Mouse (Mus musculus) hindbrain, embryonic 11.5 days (tissue): ENCODE data around the gene Adssl1. TPM values are rescaled to one million over a fixed set of nuclear protein-coding genes. Genes with fewer than 3 reads are reported as not detected.

ENCODE experiments used
- ATAC-seq: fragments of 200-750 bp; cut with Nextera tagmentation; 2 replicates; pipeline ENCODE4 v1.8.0; 2017; ENCODE audit warnings: mild to moderate bottlenecking, moderate TSS enrichment, moderate library complexity; ENCODE audit not compliant: low FRiP score
- DNase-seq: peaks from one replicate; pipeline ENCODE4 v3.0.0-alpha.2; 2015; ENCODE audit warnings: low spot score
- H3K27ac ChIP-seq: fragments of 300-500 bp; sonication (generic); 2 replicates; pipeline ENCODE4 v1.5.1; 2014; ENCODE audit warnings: mild to moderate bottlenecking, low read depth, low read length
- H3K27me3 ChIP-seq: fragments of 300-500 bp; sonication (generic); 2 replicates; pipeline ENCODE4 v1.6.1; 2014; ENCODE audit warnings: mild to moderate bottlenecking, low read length, moderate library complexity, mixed read lengths; ENCODE audit not compliant: control insufficient read depth, insufficient read depth
- H3K36me3 ChIP-seq: fragments of 300-500 bp; sonication (generic); 2 replicates; pipeline ENCODE4 v1.6.1; 2014; ENCODE audit warnings: mild to moderate bottlenecking, low read length, moderate library complexity, mixed read lengths; ENCODE audit not compliant: control insufficient read depth, insufficient read depth
- H3K4me1 ChIP-seq: fragments of 300-500 bp; sonication (generic); replicated peaks from 2 replicates; pipeline ENCODE4 v1.6.1; 2014; ENCODE audit warnings: low read length, mixed read lengths; ENCODE audit not compliant: control insufficient read depth, insufficient read depth
- H3K4me2 ChIP-seq: fragments of 300-500 bp; sonication (generic); replicated peaks from 2 replicates; pipeline ENCODE4 v1.6.1; 2014; ENCODE audit warnings: mild to moderate bottlenecking, low read depth, low read length
- H3K4me3 ChIP-seq: fragments of 300-500 bp; sonication (generic); 2 replicates; pipeline ENCODE4 v1.5.1; 2014; ENCODE audit warnings: low read depth, low read length
- H3K9ac ChIP-seq: fragments of 300-500 bp; sonication (generic); 2 replicates; pipeline ENCODE4 v1.6.1; 2014; ENCODE audit warnings: low read depth, low read length
- H3K9me3 ChIP-seq: fragments of 300-500 bp; sonication (generic); 2 replicates; pipeline ENCODE4 v1.6.1; 2016; ENCODE audit warnings: low read length; ENCODE audit not compliant: control insufficient read depth
- WGBS: fragments of 180-500 bp; shearing (Covaris S2); extraction: QIAGEN DNeasy Blood & Tissue Kit; methylation state at CpG from one replicate; pipeline ENCODE4 v1.1.7; 2014; 5-methylcytosine and 5-hydroxymethylcytosine counted together
- polyA plus RNA-seq: library from polyadenylated mRNA; unstranded; fragments of >200 nt; fragmentation: Nextera tagmentation; extraction: Ambion mirVana; gene quantifications from 2 replicates; pipeline ENCODE4 v1.2.1, GENCODE M21; 2014

The Adssl1 gene
- polyA plus RNA-seq, 1 experiment from 2014 or later = 2.1 TPM

DNA sequence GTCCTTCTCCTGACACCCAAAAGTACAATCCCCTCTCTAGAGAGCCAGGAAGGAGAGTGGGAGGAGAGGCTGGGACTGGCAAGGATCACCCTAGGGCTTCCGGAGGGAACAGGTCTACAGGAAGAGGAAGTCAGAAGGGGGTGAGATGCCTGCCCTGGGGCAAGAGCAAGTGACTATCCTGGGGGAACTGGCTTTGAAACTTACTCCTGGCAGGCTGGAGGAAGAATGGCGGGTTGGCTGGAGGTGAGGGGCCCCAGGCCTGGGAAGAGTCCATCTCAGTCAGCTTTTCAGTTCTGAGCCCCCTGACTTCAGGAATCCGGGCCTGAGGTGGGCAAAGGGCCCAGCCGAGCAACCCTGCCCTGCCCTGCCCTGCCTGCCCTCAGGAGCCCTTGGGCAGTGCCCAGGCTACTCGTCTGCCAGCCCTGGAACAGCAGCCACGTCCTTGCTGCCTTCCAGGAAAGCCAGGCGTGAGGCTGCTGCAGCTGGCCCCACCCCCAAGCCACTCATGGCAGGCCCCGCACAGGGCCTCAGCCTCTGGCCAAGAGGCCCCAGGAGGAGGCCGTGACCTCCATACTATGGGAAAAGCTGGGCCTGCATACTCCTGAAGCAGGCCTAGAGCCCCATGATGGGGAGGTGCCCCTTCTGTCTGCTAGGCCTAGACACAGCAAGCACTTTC lies 51.0 kb downstream of the Adssl1 start:
- Histone ChIP-seq H3K9me3 (no peaks in the 10 kb centered on the region), H3K4me3 (peak overlapping the region; percentile 4; the same call in 1 of the 2 replicates), H3K27ac (no peak overlapping the region), H3K4me2 (peak overlapping the region; percentile 8; the same call in 1 of the 2 replicates), H3K36me3 (peaks cover 23% of the 10 kb centered on the region), H3K27me3 (no peaks in the 10 kb centered on the region), H3K9ac (peak overlapping the region; percentile 16; the same call in 1 of the 2 replicates), H3K4me1 (peaks cover 25% of the 10 kb centered on the region)
- WGBS = 46% methylated on average over 9 of the region's 9 CpGs
- DNase-seq = no peak
- no peak for ATAC-seq

DNA sequence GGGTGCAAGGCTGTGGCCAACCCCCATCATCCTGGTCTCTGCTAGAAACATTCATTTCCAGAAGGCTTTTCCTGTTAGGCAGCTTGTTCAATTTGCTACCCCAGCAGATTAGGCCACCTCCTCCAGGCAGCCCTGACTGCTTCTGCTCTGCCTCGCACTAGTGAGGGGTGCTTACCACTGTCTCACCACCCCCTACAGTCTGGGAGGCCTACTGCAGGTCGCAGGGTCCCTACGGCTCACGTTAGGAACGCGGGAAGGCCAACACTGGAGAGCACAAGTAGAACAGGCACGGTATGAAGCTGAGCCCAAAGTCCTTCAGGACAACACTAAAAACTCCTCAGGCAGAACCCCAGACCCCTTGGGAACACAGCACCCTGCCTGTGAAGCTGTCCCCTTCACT lies 52.0 kb downstream of the Adssl1 start:
- Histone ChIP-seq H3K9ac (peak overlapping the region; percentile 31; the same call in 1 of the 2 replicates), H3K27me3 (no peaks in the 10 kb centered on the region), H3K27ac (no peak overlapping the region), H3K36me3 (peaks cover 23% of the 10 kb centered on the region), H3K9me3 (no peaks in the 10 kb centered on the region), H3K4me3 (peak overlapping the region; percentile 98; the same call in 1 of the 2 replicates), H3K4me2 (peak overlapping the region; percentile 81), H3K4me1 (peaks cover 16% of the 10 kb centered on the region)
- DNase-seq (peak; percentile 54), ATAC-seq (no peak)
- WGBS = 80% methylated on average over 7 of the region's 7 CpGs

DNA sequence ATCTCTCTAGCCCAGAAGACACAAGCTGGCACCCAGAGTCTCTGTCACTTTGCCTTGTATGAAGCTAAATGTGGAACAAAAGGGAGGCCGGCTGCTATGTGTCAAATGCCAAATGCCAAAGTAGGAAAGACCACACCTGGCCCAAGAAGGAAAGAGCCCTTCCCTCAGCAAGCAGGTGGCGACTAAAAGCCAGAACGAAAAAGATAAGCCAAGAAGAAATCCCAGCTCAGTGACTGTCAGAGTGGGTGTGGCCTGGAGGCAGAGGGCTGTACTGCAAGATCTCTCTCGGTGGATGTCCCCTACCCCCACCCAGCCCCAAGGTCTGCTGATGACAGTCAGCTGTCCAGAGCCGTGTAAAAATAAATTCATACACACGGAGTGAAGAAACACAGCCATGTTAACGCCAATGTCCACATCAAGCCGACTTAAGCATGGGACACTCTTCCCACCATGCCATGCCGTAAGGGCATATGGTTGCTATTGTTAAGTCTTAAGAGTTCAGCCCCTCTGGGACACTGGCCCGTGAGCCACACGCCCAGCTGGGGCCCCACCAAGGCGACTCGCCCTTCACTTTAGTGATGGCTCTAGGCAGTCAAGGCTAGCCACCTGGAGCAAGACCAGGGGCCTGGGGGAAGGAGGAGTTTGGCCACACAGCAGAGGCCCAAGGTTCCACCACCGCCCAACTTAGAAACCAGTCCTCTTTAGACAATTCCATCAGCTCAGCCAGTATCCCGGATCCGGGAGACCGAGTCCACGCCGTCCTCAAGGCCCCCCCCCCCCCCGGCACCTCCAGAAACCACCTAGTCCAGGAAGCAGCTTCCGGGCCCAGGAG lies 53.1 kb downstream of the Adssl1 start:
- Histone ChIP-seq H3K4me3 (peak overlapping the region; percentile 98), H3K9me3 (no peaks in the 10 kb centered on the region), H3K4me1 (peaks cover 16% of the 10 kb centered on the region), H3K4me2 (peak overlapping the region; percentile 81), H3K9ac (peak overlapping the region; percentile 100), H3K27ac (peak overlapping the region; percentile 95), H3K27me3 (no peaks in the 10 kb centered on the region), H3K36me3 (peaks cover 16% of the 10 kb centered on the region)
- ATAC-seq (peak; percentile 48), DNase-seq (peak; percentile 62)
- 8% methylated on average over 17 of the region's 21 CpGs for WGBS

DNA sequence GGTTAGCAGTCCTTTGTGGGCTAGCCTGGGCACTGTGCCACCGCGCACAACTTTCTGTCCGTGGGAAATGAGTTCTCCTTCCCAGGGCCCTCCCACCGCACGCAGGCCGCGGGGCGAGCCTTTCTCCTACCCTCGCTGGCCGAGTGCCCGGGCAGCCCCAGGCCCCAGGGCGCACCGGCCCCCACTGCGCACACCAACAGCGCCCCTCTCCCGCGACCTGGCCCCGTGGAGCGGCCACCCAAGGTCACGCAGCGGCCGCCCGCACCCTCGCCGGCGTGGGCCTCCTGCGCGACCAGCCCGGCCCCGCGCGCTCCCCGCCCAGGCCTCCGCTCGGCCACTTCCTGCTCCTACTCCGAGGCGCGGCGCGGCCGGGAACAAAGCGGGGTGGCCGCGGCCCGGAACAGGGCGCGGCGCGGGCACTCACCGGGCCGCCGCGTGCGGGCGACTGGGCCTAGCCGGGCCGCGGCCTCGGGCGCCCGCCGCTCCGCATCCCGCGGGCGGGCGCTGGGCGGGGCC lies 53.8 kb downstream of the Adssl1 start:
- Histone ChIP-seq H3K27me3 (0 out of 2 replicates have a peak, but pooled peaks cover 2% of the 10 kb centered on the region), H3K4me2 (peak overlapping the region; percentile 81), H3K27ac (peak overlapping the region; percentile 95), H3K36me3 (peaks cover 13% of the 10 kb centered on the region; the same call in 1 of the 2 replicates), H3K4me1 (peaks cover 16% of the 10 kb centered on the region), H3K9me3 (no peaks in the 10 kb centered on the region), H3K4me3 (peak overlapping the region; percentile 98), H3K9ac (peak overlapping the region; percentile 100)
- WGBS = 0% methylated on average over 36 of the region's 68 CpGs
- DNase-seq (peak; percentile 59), ATAC-seq (no peak)

DNA sequence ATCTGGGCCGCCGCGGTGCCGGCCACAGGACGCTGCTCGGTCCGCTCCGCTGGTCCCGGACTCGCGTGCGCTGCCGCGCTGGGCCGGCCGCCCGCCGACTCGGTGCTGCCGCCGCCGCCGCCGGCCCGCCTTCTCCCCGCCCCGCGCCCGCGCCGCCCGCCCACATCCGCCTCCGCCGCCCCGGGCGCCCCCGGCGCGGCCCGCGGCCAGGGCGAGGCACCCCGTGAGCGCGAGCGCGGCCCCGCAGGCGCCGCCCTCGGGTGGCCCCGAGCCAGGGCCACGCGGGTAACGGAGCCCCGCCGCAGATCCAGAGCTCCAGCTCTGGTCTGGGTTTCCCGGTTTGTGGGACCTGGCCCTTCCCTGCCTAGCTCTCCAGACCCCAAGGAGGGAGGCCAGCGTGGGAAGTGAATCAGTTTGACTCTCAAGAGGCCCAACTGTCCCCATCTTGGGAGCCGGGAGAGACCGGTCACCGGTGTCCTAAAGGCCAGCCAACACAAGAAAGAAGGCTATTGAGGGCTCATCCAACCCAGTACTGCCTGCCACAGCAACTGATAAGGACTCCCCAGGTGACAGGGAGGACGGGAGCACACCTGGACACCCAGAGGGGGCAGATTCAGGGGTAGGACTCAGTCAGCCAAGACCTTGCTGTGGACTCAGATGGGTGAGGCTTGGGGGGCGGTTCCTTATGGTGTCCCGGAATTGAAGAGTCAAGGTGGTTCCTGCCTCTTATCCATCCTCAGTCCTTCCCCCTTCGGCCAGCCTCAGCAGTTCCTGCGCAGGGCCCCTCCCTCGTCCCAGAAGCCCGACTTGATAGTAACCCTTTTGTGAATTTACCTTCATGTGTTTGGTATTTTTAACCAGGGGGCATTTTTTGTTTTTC lies 54.5 kb downstream of the Adssl1 start, which contains the start of gene Akt1:
TSS of gene Akt1 (minus strand) at position 753 of the 880 bp plus-strand sequence.
- Histone ChIP-seq H3K4me1 (peaks cover 18% of the 10 kb centered on the region), H3K36me3 (peaks cover 7% of the 10 kb centered on the region; the same call in 1 of the 2 replicates), H3K27ac (peak within 1 kb of the TSS; percentile 95), H3K4me2 (peak within 1 kb of the TSS; percentile 81), H3K4me3 (peak within 1 kb of the TSS; percentile 98), H3K27me3 (peaks cover 8% of the 10 kb centered on the region), H3K9ac (peak within 1 kb of the TSS; percentile 100), H3K9me3 (no peaks in the 10 kb centered on the region)
- ATAC-seq = peak; percentile 11; the same call in 1 of the 2 replicates
- WGBS = under 1% methylated on average over 34 of the region's 70 CpGs
- peak; percentile 68 for DNase-seq

DNA sequence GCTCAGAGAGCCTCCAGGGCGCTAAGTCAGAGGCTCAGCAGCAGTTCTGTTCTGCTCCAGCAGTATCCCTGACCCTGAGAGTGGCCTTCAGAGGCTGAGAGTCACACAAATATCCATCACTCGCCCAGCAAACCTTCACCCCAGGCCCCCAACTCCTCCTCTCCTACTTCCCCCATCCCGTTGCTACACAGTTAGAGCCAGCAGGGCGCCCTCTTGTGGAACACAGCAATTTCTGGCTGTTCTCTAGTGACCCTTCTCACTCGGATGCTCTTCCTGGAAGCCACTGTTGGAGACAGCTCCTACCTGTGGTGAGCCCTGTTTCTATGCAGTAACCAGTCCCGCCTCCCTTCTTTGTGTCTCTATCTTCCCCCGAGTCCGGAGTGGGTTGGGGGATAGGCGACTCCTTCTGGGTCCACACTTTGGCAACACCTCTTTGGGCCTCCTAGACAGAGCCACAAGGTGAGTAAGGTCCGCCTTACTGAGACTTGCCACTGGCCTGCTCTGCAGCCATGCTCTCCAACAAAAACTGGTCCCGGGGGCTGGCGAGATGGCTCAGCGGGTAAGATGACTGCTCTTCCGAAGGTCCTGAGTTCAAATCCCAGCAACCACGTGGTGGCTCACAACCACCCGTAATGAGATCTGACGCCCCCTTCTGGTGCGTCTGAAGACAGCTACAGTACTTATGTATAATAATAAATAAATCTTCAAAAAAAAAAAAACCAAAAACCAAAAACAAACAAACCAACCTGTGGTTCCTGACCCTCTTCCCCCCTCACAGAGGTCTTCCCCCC lies 55.6 kb downstream of the Adssl1 start:
- DNase-seq (peak; percentile 93), ATAC-seq (peak; percentile 28)
- Histone ChIP-seq H3K4me1 (peaks cover 19% of the 10 kb centered on the region), H3K4me3 (peak overlapping the region; percentile 98; the same call in 1 of the 2 replicates), H3K27ac (peak overlapping the region; percentile 95; the same call in 1 of the 2 replicates), H3K4me2 (peak overlapping the region; percentile 81), H3K9ac (no peak overlapping the region; the same call in 1 of the 2 replicates), H3K27me3 (peaks cover 19% of the 10 kb centered on the region), H3K36me3 (no peaks in the 10 kb centered on the region), H3K9me3 (no peaks in the 10 kb centered on the region)
- 15% methylated on average over 18 of the region's 18 CpGs for WGBS

DNA sequence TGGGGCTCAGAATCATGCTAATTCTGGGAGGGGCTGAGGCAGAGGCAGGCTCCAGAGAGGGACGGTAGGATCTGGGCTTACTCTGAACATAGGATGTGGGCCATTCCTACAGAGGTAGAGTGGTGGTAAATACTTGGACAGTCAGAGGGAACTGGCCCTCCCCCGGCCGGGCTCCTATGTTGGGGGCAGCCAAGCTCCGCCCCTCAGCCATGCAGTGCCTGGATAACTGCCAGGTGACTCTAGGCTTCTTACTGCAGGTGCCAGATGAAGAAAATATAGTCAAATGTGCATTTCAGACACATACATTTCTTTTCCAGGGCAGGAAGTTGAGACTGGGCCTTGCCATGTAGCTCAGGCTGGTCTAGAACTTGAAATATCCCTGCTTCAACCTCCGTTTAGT lies 57.2 kb downstream of the Adssl1 start:
- peaks cover 22% of the 10 kb centered on the region for H3K27me3 ChIP-seq
- no peaks in the 10 kb centered on the region for H3K9me3 ChIP-seq
- no peak overlapping the region for H3K9ac ChIP-seq
- 66% methylated on average over 5 of the region's 5 CpGs for WGBS
- H3K4me2 ChIP-seq = no peak overlapping the region
- ATAC-seq (no peak), DNase-seq (no peak)
- no peak overlapping the region for H3K4me3 ChIP-seq
- H3K27ac ChIP-seq = no peak overlapping the region
- H3K36me3 ChIP-seq = no peaks in the 10 kb centered on the region
- peaks cover 7% of the 10 kb centered on the region for H3K4me1 ChIP-seq
